Mouse (Mus musculus): ENCODE results near the gene Nit2.

- TF ChIP-seq GATA1 (IDR thresholded peaks at IDR 0.05; ENCODE audit: low read length) (no peak), TAL1 (IDR thresholded peaks at IDR 0.05; ENCODE audit: low read length) (no peak)
Measured at GRCm38 (mm10) chr16:57157728-57158127, 9.4 kb downstream of the Nit2 start.

All from erythroblast, embryonic 14.5 days (primary cell).